Mouse (Mus musculus) layer of hippocampus, adult 18-20 months (tissue): ENCODE results near the gene Rgs17. TPM values are rescaled to one million over a fixed set of nuclear protein-coding genes. Genes with fewer than 3 reads are reported as not detected.

ENCODE experiments used
- total RNA-seq, 2 experiments: library from RNA; stranded (reverse); gene quantifications; 2 replicates each; pipeline ENCODE4 v1.2.3; 2021

Gene Rgs17
- total RNA-seq, 2 experiments from 2014 or later, result 31.0 to 34.5 TPM

Other genes with a start within 250 kb of the Rgs17 start
- gene Fbxo5, start 116.8 kb downstream of the Rgs17 start, total RNA-seq, result 1 to 10 TPM in 1 of 2 experiments, under 1 TPM in 1; 0.89 to 1.6 TPM
- gene Mtrf1l, start 98.5 kb downstream of the Rgs17 start, total RNA-seq, result 10 to 100 TPM; 11.4 to 11.5 TPM